Mouse (Mus musculus) embryonic facial prominence, embryonic 12.5 days (tissue): ENCODE data around the gene Ttll2. TPM values are rescaled to one million over a fixed set of nuclear protein-coding genes. Genes with fewer than 3 reads are reported as not detected.
A peak's percentile ranks its signal among the peaks of the same experiment; 100 is the strongest.
"Not testable (repeated sequence)": the region's sequence is repeated elsewhere in the genome, so short reads cannot be mapped to it uniquely, and the experiment has no call there.

Experiments
- ATAC-seq: fragments of 200-750 bp; cut with Nextera tagmentation; 2 replicates; pipeline ENCODE4 v1.8.0; 2017; ENCODE audit not compliant: insufficient number of reproducible peaks, insufficient read depth, low FRiP score, low TSS enrichment
- H3K27ac ChIP-seq: fragments of 300-500 bp; sonication (generic); 2 replicates; pipeline ENCODE4 v1.5.1; 2016; ENCODE audit warnings: mild to moderate bottlenecking
- H3K27me3 ChIP-seq: fragments of 300-500 bp; sonication (generic); 2 replicates; pipeline ENCODE4 v1.6.1; 2016; ENCODE audit warnings: mild to moderate bottlenecking, moderate library complexity
- H3K36me3 ChIP-seq: fragments of 300-500 bp; sonication (generic); 2 replicates; pipeline ENCODE4 v1.6.1; 2016; ENCODE audit warnings: mild to moderate bottlenecking
- H3K4me1 ChIP-seq: fragments of 300-500 bp; sonication (generic); 2 replicates; pipeline ENCODE4 v1.6.1; 2016
- H3K4me2 ChIP-seq: fragments of 300-500 bp; sonication (generic); replicated peaks from 2 replicates; pipeline ENCODE4 v1.6.1; 2016; ENCODE audit warnings: mild to moderate bottlenecking, moderate library complexity
- H3K4me3 ChIP-seq: fragments of 300-500 bp; sonication (generic); 2 replicates; pipeline ENCODE4 v1.5.1; 2016; ENCODE audit warnings: mild to moderate bottlenecking
- H3K9ac ChIP-seq: fragments of 300-500 bp; sonication (generic); 2 replicates; pipeline ENCODE4 v1.6.1; 2016; ENCODE audit warnings: mild to moderate bottlenecking, moderate library complexity
- H3K9me3 ChIP-seq: fragments of 300-500 bp; sonication (generic); 2 replicates; pipeline ENCODE4 v1.6.1; 2016; ENCODE audit warnings: mild to moderate bottlenecking, moderate library complexity
- WGBS: fragments of 180-500 bp; shearing (Covaris S2); methylation state at CpG from one replicate; pipeline ENCODE4 v1.1.7; 2016; 5-methylcytosine and 5-hydroxymethylcytosine counted together
- polyA plus RNA-seq: library from polyadenylated mRNA; unstranded; fragments of >200 nt; fragmentation: Nextera tagmentation; extraction: Ambion mirVana; gene quantifications from 2 replicates; pipeline ENCODE4 v1.2.1, GENCODE M21; 2016

The Ttll2 gene
- polyA plus RNA-seq, 1 experiment from 2014 or later, result not detected

GRCm38 (mm10) chr17:7383167-7384143, 31.0 kb upstream of the Ttll2 start:
- H3K36me3 ChIP-seq, H3K9me3 ChIP-seq, H3K9ac ChIP-seq, ATAC-seq, H3K4me3 ChIP-seq, H3K27me3 ChIP-seq, H3K4me1 ChIP-seq, H3K27ac ChIP-seq, H3K4me2 ChIP-seq: not testable (repeated sequence)
- 85% methylated on average over 12 of the region's 13 CpGs for WGBS

GRCm38 (mm10) chr17:7382711-7383110, 30.2 kb upstream of the Ttll2 start:
- H3K4me2 ChIP-seq, H3K9ac ChIP-seq, H3K9me3 ChIP-seq, H3K27me3 ChIP-seq, H3K36me3 ChIP-seq, H3K27ac ChIP-seq, H3K4me1 ChIP-seq, H3K4me3 ChIP-seq, ATAC-seq: not testable (repeated sequence)
- WGBS, result 90% methylated on average over 1 of the region's 3 CpGs

GRCm38 (mm10) chr17:7377907-7378306, 25.4 kb upstream of the Ttll2 start:
- ATAC-seq, H3K27me3 ChIP-seq, H3K4me1 ChIP-seq, H3K27ac ChIP-seq, H3K4me3 ChIP-seq, H3K9ac ChIP-seq, H3K4me2 ChIP-seq, H3K9me3 ChIP-seq, H3K36me3 ChIP-seq: not testable (repeated sequence)
- WGBS, result 44% methylated on average over 3 of the region's 3 CpGs

- not testable (repeated sequence) for H3K36me3 ChIP-seq
Measured at GRCm38 (mm10) chr17:7376951-7377700, 24.6 kb upstream of the Ttll2 start.

GRCm38 (mm10) chr17:7371879-7372278, 19.4 kb upstream of the Ttll2 start, which contains the start of gene Gm49630:
Gene Gm49630 (minus strand): TSS chr17:7371979.
- not testable (repeated sequence) for H3K27me3 ChIP-seq, H3K4me1 ChIP-seq, ATAC-seq, H3K36me3 ChIP-seq, H3K4me2 ChIP-seq, H3K27ac ChIP-seq, H3K4me3 ChIP-seq, H3K9me3 ChIP-seq, H3K9ac ChIP-seq
- WGBS, result 68% methylated on average over 2 of the region's 5 CpGs

More at GRCm38 (mm10) chr17:7376951-7377700, 24.6 kb upstream of the Ttll2 start:
- not testable (repeated sequence) for H3K4me3 ChIP-seq, H3K4me1 ChIP-seq, H3K27ac ChIP-seq, H3K27me3 ChIP-seq, H3K9ac ChIP-seq, H3K9me3 ChIP-seq, ATAC-seq, H3K4me2 ChIP-seq
- WGBS, result 91% methylated on average over 1 of the region's 3 CpGs

GRCm38 (mm10) chr17:7369401-7369800, 16.9 kb upstream of the Ttll2 start:
- ATAC-seq, H3K4me1 ChIP-seq, H3K27ac ChIP-seq, H3K4me2 ChIP-seq, H3K9me3 ChIP-seq, H3K36me3 ChIP-seq, H3K27me3 ChIP-seq, H3K9ac ChIP-seq, H3K4me3 ChIP-seq: not testable (repeated sequence)
- WGBS, result 62% methylated on average over 6 of the region's 6 CpGs

GRCm38 (mm10) chr17:7366676-7367374, 14.3 kb upstream of the Ttll2 start:
- not testable (repeated sequence) for H3K9ac ChIP-seq, H3K27ac ChIP-seq, H3K4me2 ChIP-seq, H3K36me3 ChIP-seq, H3K27me3 ChIP-seq, H3K4me1 ChIP-seq, ATAC-seq, H3K9me3 ChIP-seq, H3K4me3 ChIP-seq
- WGBS, result 57% methylated on average over 5 of the region's 7 CpGs

- WGBS, result no CpG with 5 or more reads among the region's 1 CpGs
- not testable (repeated sequence) for H3K36me3 ChIP-seq, H3K4me1 ChIP-seq, H3K27ac ChIP-seq, H3K9me3 ChIP-seq, H3K4me2 ChIP-seq, H3K9ac ChIP-seq, H3K4me3 ChIP-seq, ATAC-seq, H3K27me3 ChIP-seq
Measured at GRCm38 (mm10) chr17:7366265-7366664, 13.8 kb upstream of the Ttll2 start.

GRCm38 (mm10) chr17:7365615-7366014, 13.1 kb upstream of the Ttll2 start:
- not testable (repeated sequence) for H3K27ac ChIP-seq, H3K27me3 ChIP-seq, H3K4me1 ChIP-seq, H3K9ac ChIP-seq, H3K4me3 ChIP-seq, H3K4me2 ChIP-seq, H3K36me3 ChIP-seq, H3K9me3 ChIP-seq
- ATAC-seq, result peak; percentile 56; the same call in 1 of the 2 replicates
- 75% methylated on average over 1 of the region's 3 CpGs for WGBS

GRCm38 (mm10) chr17:7360749-7361465, 8.4 kb upstream of the Ttll2 start:
- not testable (repeated sequence) for H3K27ac ChIP-seq, H3K4me3 ChIP-seq, H3K4me1 ChIP-seq, H3K4me2 ChIP-seq, H3K9ac ChIP-seq, ATAC-seq, H3K27me3 ChIP-seq, H3K36me3 ChIP-seq, H3K9me3 ChIP-seq
- WGBS, result 88% methylated on average over 9 of the region's 9 CpGs

- not testable (repeated sequence) for H3K9me3 ChIP-seq, H3K27me3 ChIP-seq, H3K36me3 ChIP-seq, H3K4me2 ChIP-seq, H3K4me1 ChIP-seq, H3K4me3 ChIP-seq, ATAC-seq, H3K9ac ChIP-seq, H3K27ac ChIP-seq
- 77% methylated on average over 4 of the region's 4 CpGs for WGBS
Measured at GRCm38 (mm10) chr17:7359806-7360205, 7.3 kb upstream of the Ttll2 start.
